Mouse (Mus musculus) heart, postnatal 0 days (tissue): ENCODE results near the gene Dag1.

ENCODE experiments used
- CTCF ChIP-seq: IDR thresholded peaks from 2 replicates; pipeline ENCODE4 v1.5.1; 2016; ENCODE audit warnings: antibody characterized with exemption, control low read depth, low read depth
- EP300 ChIP-seq: IDR thresholded peaks from 2 replicates; pipeline ENCODE4 v1.6.1; 2016; ENCODE audit warnings: antibody characterized with exemption, low read depth

DNA sequence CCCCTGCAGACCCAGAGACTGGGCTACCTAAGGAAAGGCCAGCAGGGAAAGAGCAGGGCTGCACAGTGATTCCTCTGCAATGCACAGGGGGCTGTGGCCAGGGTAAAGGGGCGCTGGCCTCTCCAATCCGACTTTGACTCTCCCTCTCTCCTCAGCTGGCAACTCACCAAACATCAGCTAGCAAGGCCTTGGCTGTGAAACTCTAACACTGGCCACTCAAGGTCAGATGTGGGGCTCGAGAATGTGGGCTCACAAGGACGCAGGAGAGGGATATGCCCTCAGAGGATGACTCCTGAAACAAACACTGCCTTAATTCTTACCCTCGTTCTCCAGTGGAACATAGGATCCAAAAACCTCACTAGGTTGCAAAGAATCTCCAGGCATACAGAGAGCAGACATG, 85.4 kb downstream of the Dag1 start:
- no peak for TF ChIP-seq CTCF
- TF ChIP-seq EP300: no peak
